Mouse (Mus musculus) R1 (cell line): ENCODE data around the gene Prnp.

Source experiments
- DNase-seq: peaks from one replicate; pipeline ENCODE4 v3.0.0-alpha.2; 2018; ENCODE audit warnings: low read depth, low spot score

Gene Prnp

DNA sequence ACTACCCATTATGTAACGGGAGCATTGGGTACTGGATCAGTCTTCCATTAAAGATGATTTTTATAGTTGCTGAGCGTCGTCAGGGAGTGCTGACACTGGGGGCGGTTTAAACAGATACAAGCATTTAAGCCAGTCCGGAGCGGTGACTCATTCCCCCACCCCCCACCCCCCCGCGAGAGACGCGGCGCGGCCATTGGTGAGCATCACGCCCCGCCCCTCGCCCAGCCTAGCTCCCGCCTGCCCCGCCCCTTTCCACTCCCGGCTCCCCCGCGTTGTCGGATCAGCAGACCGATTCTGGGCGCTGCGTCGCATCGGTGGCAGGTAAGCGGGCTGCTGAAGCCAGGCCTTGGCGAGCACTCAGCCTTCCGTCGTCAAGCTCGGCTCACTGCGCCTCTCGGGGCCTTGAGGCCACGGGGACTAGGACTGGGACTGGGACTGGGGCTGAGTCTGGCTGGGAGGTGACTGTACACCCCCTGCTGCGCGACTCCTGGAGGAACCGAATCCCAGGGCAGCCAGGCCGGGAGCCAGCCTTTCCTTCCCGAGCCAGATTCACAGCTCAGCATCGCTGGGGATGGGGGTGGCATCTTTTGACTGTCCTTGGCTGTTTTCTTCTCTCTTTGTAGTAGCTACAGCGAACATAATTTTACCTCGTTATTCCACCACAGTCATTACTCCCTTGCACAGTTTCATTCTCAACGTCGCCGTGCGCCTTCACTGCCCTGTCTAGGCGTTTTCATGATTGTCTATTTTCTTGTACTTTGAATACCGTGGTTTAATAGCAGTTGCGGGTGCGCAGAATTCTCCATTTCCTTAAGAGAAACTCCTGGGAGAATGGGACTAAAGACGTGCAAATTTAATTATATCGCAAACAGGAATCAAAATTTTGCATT is at the start of gene Prnp, which contains the start of gene Prn:
Gene Prnp (plus strand): TSS at position 246 of the 890 bp plus-strand sequence.
Gene Prn (plus strand): TSS at position 275 of the 890 bp plus-strand sequence.
- DNase-seq, result peak; percentile 91

DNA sequence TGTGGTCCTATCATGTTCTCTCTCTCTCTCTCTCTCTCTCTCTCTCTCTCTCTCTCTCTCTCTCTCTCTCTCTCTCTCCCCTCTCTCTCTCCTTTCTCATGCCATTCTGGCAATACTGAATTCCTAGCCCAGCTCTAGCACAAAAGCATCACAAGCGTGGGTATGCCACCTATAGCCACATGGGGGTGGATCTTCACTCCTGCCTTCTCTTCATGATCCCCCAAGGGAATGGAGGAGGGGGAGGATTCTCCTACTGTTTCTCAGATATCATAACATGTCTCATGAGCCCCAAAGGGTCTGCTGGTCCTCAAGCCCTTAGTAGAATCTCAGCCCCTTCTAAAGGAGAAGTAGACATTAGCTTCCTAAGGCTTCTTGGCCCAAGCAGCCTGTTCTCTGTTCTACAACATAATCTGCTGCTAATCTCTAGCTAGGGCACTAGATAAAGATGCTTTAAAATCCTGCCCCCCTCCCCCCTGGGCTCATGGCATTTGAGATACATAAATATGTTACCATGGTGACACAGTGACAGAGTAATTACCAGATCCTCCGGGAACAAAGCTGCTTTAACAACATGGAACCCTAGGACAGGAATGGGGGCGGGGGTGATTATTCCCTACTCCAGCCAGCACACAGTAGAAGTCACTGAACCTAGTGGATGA is 47.0 kb upstream of the Prnp start:
- DNase-seq, result no peak

DNA sequence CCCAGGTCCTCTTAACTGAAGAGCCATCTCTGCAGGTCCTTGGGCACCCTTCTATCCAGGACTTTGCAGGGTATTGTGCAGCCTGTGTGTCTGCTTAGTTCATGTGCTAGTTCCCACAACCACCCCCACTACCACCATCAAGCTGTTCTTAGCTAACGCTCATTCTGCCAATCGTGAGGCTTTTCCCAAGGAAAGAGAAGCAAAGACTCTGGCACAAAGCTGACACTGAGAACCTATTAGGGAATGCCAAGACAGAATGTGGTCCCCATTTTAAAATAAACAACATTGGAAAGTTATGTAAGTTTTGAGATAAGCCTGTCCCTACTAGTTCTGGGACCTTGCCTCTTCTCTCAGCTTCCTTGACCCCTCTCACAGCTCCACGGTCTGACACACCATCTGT is 46.3 kb upstream of the Prnp start:
- DNase-seq, result no peak

DNA sequence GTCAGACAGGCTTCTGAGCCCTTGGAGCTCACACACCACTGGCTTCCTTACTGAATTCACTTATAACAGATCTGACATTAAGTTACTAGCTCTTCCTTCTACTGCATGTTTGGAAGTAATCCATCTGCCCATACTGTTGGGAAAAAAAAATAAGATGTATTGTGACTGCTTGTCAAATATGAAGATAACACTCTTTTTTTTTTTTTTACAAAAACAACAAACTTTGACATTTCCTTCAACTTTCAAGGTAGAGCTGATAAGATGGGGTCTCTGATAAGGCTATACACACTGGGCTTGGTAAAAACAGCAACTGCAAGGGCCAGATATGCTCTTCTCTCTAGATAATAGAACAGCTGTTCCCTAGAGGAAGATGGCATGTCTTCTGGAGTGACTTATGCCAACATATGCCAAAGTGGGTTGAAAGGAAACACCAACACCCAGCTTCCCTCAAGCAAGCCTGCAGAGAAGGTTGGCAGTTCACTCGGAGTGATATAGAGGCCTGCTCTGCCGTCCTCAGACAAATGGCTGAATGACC is 45.4 kb upstream of the Prnp start:
- no peak for DNase-seq

DNA sequence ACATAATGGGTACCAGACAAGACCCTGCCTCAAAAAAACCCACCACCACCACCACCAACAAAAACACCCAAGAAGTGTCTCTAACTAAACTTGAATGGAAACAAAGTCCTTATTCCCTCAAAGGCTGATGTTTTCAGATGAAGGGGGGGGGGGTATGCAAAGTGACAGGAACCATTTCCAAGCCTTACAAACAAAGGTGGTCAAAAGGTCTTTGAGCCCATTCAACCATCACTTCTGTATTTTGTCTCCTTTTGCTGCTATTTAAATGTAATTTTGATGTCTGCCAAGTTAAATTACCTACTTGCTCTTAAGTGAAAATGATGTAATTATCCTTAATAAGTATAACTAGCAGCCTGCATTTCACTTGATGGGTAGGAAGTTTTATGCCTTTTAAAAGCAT is 43.1 kb upstream of the Prnp start:
- DNase-seq, result no peak

DNA sequence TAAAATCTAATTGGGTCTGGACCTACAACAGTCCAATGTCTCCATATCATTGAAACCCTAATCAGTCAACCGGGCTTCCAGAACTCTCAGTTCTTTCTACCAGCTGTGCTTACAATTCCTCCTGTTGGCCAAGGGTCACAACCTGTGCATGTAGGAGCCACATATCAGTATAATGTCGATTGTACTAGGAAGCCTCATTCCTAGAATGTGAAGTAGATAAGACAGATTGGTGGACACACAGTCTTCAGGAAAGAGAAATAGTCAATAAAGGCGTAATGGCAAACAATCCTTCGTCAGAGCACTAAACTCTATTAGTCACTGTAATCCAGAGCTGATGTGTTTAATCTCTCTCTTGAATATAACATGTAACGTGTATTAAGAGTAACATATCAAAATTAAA is 40.7 kb upstream of the Prnp start:
- DNase-seq, result no peak

DNA sequence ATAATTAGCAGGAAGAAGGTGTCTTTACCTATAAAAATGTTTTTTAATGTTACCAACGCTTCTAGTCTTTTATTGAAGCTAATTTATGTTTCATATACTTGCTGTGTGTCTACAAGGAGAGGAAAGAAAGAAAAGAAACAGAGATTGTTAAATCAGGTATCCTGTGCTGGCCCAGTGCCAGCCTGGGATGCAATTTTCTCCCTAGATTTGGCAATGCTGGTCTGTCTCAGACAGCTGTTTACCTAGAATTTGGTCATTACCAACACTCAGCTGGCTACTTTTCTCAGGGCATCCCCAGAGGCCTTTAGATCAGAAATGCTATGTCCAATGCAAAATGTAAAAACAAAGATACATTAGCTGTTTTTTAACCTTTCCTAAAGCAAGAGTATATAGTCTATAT is 36.4 kb upstream of the Prnp start:
- DNase-seq, result no peak

DNA sequence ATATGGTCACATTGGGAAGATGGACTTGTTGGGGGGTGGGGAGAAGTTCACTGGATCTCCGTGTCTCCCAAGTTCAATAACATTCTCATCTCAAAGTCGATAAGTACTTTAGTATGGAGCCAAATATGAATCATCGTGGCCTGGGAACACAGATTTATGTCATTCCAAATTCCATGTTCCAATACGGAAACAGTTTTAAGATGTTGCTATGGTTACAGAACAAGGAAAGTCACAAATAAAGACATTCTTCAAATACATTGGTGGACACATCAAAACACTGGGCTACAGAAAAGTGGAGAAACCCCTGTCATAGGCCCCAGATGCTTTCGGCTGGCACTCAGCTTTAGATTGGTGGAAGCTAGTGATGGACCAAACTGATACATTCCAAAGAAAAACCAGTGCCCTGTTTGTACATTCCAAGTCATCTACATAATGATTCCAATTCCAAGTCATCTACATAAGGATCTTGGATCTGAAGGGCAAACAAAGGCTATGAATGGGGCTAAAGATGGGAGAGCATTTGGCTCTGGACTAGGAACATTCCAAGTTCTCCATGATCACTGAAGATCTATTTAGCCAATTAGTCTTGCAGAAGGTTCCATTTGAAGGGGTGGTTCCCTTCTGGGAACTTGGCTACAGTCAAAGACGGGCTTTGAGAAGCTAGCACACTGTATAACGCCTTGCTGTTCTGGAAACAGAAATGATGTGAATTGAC is 33.0 kb upstream of the Prnp start:
- peak; percentile 52 for DNase-seq

DNA sequence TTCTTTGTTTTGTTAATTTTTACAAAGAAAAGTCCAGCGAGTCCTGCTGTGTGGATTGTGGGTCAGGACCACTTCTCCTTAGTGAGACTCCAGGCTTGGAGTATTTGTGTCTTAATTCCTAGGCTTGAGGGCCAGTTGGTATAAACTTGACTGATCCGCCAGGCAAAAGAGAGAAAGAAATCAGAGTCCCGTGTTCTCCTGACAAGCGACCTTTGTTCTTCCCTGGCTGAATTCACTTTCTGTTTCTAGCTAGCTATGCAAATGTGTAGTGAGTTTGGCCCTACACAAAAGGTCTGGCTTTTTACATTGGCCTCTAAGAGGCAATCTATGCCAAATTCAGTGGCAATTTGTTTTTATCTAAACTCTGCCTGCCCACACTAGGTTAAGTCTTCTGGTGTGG is 28.0 kb upstream of the Prnp start:
- peak; percentile 50 for DNase-seq

DNA sequence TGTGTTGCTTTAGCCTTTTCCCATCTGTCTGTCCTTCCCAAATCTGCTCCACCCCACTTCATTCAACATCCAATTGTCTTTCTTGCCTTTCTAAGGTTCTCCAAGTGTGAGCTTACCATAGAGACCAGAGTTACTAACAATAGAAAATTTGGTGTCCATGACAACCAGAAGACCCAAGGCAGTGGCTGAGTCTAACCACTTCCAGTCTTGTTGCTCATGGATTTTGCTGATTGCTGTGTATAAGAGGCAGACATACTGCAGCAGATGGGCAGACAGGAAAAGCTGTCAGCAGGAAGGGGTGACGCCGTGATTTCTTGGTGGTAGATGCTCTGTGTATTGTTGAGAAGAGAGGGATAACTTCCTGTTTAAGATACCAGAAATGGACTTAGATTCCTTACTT is 26.6 kb upstream of the Prnp start:
- DNase-seq, result peak; percentile 87

DNA sequence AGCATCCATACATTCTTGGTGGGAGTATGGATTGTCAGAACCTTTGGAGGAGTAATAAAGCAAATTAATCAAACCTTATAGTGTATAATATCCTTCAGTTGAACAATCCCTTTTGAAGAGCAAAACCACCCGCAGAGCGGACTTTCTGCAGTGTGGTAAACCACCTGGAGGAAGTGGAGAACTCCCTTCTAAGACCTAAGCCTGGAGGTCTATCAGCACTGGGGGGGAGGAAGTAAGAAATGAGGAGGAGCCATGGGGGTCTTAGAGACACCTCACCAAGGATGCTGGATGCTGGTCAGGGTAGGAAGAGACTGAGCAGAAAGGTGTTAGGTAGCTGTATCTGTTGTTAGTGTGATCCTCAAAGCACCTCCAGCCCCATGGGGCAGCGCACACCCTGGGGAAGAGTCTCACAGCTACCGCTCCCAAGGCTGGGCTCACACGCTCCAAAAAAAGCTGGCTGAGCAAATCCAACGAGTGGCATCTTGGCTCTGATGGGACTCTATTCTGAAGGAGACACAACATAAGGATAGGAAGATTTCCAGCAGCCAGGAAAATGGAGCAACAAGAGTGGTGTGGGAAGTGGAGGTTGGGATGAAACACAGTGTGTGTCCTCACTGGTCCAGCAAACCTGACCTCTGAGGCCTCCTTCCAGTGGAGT is 23.1 kb upstream of the Prnp start:
- DNase-seq, result no peak

DNA sequence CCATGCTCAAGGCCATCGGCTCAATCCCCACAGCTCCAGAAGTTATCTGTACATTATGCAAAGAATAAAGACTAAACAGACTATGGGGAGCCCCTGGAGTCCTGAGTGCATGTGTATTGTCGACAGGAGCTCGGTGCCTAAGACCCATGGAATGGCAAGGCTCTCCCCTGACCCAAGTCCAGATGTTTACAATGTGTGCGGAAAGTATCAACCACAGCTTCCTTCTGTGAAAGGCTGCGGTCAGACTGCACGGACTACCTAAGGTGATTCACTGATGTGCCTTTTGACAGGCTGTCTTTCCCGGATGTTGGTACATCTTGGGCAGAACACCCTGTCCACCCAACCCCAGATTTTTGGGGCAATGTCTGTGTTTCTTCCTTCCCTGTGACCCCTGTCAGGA is 21.5 kb upstream of the Prnp start:
- DNase-seq, result no peak

DNA sequence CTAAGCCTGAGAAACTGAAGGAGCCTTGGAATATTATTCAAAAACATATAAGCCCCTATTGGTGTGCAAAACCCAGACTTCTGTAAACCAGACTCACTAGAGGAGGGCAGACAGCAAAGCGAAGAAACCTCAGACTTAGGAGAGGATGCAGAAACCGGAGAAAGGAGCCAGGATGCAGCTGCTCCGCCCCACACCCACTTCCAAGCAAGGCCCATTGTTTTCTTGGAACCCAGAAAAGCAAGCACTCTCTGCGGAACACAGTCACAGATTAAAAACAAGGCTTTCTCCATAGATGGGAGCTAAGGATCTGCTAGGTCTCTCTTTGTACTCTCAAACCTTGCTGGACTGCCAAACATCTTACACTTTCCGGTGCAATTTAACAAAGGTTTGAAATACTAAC is 17.2 kb upstream of the Prnp start:
- no peak for DNase-seq

DNA sequence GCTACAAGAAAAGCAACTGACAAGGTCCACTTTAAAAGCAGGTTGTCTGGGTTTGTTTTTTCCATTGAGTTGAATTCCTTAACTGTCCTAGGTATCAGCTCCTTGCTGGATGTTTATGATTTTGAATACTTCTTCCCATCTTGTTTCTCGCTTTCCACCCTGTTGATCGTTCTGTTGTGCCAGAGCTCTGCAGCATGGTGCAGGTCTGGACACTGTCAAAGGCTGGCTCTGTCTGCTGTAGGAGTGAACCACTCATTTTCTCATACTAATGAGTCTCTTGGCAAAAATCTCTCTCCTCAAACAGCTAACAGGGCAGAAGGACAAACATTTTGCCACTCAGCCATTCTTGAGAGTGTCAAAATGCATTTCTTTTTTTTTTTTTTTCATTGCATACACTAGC is 14.6 kb upstream of the Prnp start:
- DNase-seq, result no peak

DNA sequence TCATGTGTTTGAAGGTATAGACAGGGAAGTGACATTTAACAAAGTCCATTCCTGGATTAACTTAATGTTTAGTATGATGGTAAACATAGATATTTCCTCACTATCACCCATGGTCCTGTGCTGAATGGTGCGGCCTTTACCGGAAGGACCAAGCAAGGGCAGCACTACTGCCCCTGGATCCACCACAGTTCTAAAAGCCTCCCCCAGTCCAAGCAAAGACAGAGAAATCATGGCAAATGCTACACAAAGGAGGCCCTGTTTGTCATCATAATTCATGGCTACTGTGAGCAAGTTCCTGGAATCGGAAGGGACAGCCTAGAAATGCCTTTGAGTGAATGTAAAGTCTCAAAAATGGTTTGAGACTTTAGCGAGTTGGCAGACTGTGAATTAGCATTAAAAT is 13.7 kb upstream of the Prnp start:
- DNase-seq, result no peak

DNA sequence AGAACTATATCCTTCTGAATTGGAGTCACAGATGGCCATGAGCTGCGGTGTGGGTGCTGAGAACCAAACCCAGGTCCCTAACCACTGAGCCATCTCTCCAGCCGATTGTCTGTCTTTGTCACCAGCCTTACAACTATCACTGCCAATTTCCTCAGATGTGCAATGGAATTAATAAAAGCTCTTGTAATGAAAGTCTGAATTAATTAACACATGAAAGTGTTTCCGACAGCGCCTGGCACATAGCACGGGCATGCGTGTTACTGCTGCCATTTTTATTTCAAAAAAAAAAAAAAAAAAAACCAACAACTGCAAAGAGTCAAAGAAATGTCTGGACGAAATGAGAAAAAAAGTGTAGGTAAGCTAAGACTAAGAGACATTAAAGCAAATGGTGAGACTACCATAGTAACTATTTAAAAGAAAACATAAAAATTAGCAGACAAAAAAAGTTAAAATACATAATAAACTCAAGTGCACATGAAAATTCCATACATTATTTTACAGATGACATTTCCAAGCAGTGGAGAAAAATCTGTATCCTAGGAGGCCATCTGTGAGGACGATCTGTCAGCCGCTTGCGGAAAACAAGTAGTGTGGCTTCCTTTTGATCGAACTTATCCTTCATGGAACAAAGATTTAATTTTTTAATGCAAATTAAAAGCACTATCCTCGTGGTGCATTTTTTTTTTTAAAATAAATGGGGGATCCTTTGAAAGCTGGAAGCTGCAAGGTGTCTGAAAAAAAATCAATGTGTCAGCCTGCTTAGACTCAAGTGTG is 12.2 kb upstream of the Prnp start:
- DNase-seq, result no peak

DNA sequence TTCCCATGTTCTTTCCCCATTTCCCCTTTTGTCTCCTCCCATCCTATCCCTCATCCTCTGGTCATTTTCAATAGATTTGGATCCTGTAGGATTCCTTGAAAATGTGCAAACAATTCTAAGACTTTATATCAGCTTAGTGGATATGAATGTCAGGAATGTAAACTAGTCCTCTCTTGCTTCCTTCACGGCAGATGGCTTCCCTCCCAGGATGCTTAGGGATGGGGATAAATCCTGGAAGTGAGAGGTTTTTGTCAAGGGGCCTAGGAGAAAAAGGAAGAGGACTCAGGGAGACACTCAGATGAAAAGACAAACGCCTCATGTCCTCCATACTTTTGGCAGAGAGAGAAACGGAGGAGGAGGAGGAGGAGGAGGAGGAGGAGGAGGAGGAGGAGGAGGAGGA is 7.3 kb upstream of the Prnp start:
- no peak for DNase-seq

DNA sequence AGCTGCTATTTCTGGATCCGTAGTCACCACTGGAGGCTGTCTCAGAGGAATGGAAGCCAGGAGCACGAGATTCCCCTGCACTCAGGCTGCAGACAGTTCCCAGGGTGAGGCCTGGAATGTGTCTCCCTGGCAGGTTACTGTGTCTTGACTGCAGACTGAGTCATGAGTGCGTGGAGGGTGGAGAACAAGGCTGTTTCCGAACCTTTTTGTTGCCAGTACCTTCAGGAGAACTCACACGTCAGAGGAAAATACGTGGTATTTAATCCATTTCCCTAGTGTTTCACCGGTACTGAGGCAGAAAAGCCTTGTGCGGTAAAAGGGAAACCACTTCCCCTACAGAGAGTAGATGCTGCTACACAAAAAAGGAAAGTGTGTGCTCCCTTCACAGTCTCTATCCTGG is 6.9 kb upstream of the Prnp start:
- DNase-seq, result peak; percentile 50

DNA sequence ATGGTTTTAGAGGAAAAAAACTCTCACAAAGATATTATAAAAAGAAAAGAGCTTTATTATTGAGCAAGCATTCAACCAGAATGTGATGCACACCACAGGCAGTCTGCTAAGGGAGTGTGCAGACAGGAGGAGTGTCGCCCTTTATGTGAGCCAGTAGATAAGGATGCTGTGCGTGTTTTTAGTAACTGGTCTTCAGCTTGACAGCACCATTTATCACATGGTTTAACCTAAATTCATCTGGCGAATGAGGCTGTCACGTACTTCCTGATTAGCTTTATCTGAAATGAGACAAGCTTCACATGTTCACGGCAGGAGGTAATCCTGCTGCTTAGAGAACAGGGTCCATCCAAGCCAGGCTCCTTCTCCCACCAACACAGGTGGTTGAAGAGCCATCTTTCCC is 4.7 kb upstream of the Prnp start:
- no peak for DNase-seq

DNA sequence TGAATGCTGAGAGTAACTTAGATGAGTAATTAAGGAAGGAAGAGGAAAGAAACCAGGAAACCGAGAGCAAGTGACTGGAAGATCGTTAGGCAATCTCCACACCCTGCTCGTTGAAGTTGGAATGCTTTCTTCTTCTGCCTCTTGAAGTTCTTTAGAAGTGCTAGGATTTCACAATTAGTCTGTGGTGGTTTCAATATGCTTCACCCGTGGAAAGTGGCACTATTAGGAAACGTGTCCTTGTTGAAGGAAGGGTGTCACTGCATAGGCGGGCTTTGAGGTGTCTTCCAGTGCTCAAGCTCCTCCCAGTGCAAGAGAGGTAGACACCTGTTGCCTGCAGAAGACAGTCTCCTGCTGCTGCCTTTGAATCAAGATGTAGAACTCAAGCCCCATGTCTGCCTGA is 4.0 kb upstream of the Prnp start:
- no peak for DNase-seq

DNA sequence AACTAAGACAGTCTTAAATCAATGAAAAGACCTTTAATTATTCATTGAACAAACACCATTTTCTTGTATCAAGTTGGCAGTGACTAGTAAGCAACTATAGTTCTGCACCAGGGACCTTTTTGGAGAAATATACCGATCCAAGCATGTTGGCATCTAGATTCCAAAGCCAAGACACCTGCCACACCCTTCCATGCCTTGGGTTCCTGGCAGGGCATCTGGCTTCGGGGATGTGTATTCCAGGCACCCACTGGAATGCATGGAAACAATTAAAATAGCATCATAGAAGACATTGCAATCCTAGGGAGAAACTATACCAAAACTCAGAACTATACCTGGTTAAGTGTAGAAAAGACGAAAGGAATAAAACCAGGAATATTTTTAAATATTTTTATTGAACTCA is 3.5 kb upstream of the Prnp start:
- no peak for DNase-seq
